Mouse (Mus musculus) ZHBTc4 (cell line): ENCODE results near the gene Gm5114.
"Not testable (repeated sequence)": the region's sequence is repeated elsewhere in the genome, so short reads cannot be mapped to it uniquely, and the experiment has no call there.

Experiments
- DNase-seq: peaks from one replicate; pipeline ENCODE4 v3.0.0-alpha.2; 2011; ENCODE audit warnings: low read depth, low spot score

Gm5114 gene

DNA sequence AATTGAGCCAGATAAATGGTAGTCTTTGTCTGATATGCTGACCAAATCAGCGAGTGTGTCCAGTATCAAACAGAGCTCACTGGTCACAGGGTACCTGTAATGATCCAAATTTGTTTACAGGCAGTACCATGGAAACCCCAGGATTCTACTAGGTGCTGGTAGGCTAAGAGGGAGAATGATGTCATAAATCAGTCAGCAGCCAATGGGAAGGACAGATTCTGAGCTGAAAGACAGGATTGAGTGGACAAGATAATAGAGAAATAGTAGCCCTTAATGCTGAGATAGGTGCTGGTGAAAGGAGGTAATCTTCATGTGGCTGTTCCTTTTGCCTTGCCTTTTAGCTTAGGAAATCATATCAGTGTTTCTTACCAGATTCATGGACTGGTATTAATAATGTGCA is at the start of gene Gm5114:
Gene Gm5114, minus strand, starts transcription at position 101 of the 400 bp plus-strand sequence.
- not testable (repeated sequence) for DNase-seq

DNA sequence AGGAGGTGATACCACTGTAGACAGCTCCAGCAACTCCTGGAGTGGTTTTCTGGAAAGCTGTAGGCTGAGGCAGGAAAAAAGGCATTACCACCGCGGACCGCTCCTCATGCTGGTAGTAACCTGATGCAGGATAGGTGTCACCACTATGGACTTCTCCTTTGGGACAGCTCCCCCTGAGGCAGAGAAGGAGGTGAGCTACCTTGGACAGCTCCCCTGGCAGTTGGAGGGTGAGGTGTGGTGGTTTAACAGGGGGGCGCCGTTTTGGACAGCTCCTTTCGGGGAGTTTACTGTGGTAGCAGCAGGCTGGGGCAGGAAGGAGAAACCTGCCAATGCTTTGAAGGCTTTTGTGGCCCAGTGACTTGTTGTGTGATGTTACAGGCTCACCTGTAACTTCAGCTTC is 42.8 kb upstream of the Gm5114 start:
- DNase-seq = peak; percentile 92

DNA sequence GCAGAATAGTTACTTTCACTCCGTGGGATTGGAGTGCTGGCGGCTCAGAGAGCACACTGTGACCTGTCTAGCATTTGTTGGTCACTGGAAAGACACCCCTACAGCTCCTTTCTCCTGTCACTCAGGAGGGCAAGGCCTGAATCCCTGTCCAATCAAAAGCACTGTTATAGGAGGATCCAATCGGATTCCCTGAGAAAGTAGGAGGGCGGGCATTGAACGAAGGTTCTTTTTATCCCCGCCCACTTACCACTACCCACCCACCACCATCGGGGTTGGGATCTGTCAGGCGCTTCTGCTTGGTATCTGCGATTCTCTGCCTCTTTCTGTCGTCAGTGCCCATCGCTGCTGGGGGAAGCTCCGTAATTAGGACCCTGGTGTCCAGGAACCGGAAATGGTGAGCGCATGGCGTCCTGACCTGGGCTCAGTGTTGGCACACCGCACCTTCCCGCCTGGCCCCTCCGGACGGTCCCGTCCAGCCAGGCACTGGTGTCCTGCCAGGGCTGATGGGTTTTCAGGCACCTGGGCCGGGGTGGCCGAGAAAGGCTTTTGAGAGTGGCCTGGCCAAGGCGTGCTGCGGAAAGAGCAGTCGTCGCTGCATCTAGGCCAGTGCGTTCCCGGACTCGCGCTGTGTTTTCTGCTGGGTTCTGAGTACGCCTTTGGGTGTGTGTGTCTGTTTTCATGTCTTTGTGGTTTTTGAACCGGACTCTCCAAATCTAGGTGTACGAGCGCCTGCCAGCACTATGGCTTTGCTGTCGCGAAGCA is 36.5 kb upstream of the Gm5114 start:
- DNase-seq = peak; percentile 92

DNA sequence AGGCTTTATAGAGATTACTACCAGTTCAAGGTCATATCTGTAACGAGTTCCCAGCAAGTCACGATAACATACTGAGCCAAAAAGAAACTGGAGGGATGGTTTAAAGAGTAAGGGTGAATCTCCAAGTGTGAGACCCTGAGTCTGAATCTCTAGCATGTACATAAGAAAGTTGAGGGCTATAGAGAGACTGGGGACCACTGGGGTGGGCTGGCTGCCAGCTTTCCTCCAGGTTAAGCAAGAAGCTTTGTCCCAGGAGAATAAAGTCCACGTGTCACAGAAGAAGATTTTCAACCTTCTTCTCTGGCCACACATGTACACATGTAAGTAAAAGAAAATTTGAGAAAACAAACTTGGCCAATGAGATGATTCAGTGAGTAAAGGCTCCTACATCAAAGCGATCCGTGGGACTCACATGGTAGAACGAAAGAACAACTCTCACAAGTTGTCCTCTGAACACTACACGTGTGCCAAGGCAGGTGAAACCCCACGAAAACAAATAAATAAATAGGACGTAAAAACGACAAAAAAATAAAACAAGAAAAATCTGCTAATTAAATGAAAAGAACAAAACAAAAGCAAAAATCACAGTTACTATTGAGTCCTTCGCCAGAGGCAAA is 35.8 kb upstream of the Gm5114 start:
- DNase-seq = no peak

DNA sequence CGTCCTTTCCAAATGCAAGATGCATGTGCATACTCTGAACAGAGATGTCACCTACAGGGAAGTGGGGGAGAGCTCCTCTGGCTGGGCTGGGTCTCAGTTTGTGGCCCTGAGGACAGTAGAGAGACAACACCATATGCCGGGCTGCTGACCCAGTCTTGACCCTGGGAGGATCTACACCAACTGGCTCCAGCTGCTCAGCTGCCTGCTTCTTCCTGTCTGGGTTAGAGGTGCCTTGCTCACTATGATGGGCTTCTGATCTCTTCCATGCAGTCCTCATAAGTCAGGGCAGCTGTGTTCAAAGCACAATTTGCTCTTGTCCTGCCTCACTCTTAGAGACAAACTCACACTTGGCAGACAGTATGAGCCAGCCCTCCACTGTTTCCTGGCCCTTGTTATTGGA is 28.3 kb upstream of the Gm5114 start:
- DNase-seq = no peak

DNA sequence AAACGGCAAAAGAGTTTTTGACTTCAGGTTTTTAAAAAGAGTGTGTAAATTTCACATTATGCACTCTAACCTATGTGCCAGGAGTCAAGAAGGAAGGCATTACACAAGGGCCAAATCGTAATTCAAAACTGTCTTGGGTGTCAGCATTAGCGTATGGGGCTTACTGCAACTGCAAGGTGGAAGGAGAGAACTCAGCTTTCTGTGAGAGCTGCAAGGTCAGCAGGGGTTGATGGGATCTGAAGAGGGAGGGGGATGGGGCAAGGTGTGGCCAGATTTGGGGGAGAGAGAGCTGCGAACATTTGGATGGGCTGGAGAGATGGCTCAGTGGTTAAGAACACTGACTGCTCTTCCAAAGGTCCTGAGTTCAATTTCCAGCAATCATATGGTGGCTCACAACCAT is 27.4 kb upstream of the Gm5114 start:
- DNase-seq = no peak
